Mouse (Mus musculus): Measurements from ENCODE around the gene Stx1b.

DNA sequence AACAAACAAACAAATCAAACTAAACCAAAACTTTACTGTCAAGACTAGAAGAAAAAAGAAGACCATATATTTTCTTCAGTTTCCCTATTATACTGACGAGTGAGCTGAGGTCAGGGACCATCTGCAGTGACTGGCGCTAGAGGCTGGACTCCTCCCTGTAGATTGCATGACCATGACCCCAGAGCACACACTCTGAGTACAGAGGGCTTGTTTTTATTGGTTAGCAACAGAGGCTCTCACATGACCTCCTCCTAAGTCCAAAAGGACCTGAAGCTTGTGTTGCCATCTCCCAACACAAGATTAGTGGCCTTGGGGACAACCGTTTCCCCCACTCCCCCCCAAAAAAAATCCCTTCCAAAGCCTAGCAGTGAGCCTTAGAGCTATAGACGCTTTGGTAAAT lies 10.5 kb downstream of the Stx1b start:
- TF ChIP-seq CTCF (IDR thresholded peaks at IDR 0.05; ENCODE audit: borderline replicate concordance, extremely low read depth, insufficient read depth, insufficient read length) (no peak), POLR2A (IDR thresholded peaks at IDR 0.05; ENCODE audit: borderline replicate concordance, extremely low read depth, insufficient read depth, insufficient read length, poor library complexity, severe bottlenecking) (no peak)

All from brain, embryonic 14.5 days (tissue).